Mouse (Mus musculus) bone marrow macrophage, adult 2 months (primary cell): ENCODE measurements around the gene Siah2. TPM values are rescaled to one million over a fixed set of nuclear protein-coding genes. Genes with fewer than 3 reads are reported as not detected.

Source experiments
- H3K27ac ChIP-seq: 2 replicates; pipeline ENCODE4 v1.5.1; 2012; ENCODE audit warnings: low read depth, low read length; ENCODE audit not compliant: insufficient read depth
- H3K4me1 ChIP-seq: 2 replicates; pipeline ENCODE4 v1.6.1; 2012; ENCODE audit warnings: low read length; ENCODE audit not compliant: control insufficient read depth, insufficient read depth
- H3K4me3 ChIP-seq: 2 replicates; pipeline ENCODE4 v1.5.1; 2012; ENCODE audit warnings: mild to moderate bottlenecking, low read length, moderate library complexity; ENCODE audit not compliant: insufficient read depth
- CTCF ChIP-seq: IDR thresholded peaks from 2 replicates; pipeline ENCODE4 v1.5.1; 2012; ENCODE audit warnings: low read depth, mild to moderate bottlenecking, low read length, moderate library complexity
- POLR2A ChIP-seq: IDR thresholded peaks from 2 replicates; pipeline ENCODE4 v1.6.1; 2012; ENCODE audit warnings: mild to moderate bottlenecking, low read depth, low read length, borderline replicate concordance
- polyA plus RNA-seq: library from polyadenylated mRNA; stranded (reverse); fragments of >200 nt; gene quantifications from 2 replicates; pipeline ENCODE4 v1.2.4, GENCODE M21; 2012; ENCODE audit not compliant: missing spikeins, insufficient read depth, insufficient read length

Siah2 gene
- polyA plus RNA-seq, 1 experiment = 13.8 TPM

GRCm38 (mm10) chr3:58686206-58686921 lies 5.8 kb downstream of the Siah2 start:
- TF ChIP-seq POLR2A (no peak), CTCF (no peak)
- Histone ChIP-seq H3K4me3 (no peak overlapping the region), H3K4me1 (peaks cover 24% of the 10 kb centered on the region), H3K27ac (no peak overlapping the region)

GRCm38 (mm10) chr3:58685396-58685795 lies 6.8 kb downstream of the Siah2 start:
- Histone ChIP-seq H3K4me1 (peaks cover 24% of the 10 kb centered on the region), H3K27ac (no peak overlapping the region), H3K4me3 (no peak overlapping the region)
- no peak for TF ChIP-seq CTCF
- no peak for TF ChIP-seq POLR2A

- H3K4me3 ChIP-seq = no peak overlapping the region
- H3K27ac ChIP-seq = no peak overlapping the region
- TF ChIP-seq POLR2A (no peak), CTCF (no peak)
- H3K4me1 ChIP-seq = peaks cover 11% of the 10 kb centered on the region
Observed at GRCm38 (mm10) chr3:58683346-58683745, 8.9 kb downstream of the Siah2 start.

DNA sequence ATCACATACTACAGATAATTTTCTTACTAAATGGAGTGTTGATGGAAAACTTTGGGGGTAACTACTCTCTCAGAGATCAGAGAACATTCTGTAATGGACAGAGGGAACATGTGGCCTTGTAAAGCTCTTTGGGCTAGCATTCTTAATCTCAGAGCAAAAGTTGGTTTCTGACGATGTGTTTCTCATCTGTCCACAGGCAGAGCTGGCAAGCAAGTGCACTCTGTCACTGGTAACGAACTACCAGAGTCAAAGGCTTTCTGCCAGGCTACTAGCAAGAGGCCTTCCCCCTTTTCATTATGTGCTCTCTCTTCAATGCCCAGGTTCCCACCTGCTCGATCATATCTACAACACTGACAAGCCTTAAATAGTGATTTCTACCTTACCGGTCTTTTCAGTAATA lies 9.9 kb downstream of the Siah2 start:
- H3K4me3 ChIP-seq = no peak overlapping the region
- TF ChIP-seq POLR2A (no peak), CTCF (no peak)
- H3K27ac ChIP-seq = no peak overlapping the region
- peaks cover 11% of the 10 kb centered on the region for H3K4me1 ChIP-seq

GRCm38 (mm10) chr3:58681831-58682230 lies 10.4 kb downstream of the Siah2 start:
- no peak overlapping the region for H3K4me3 ChIP-seq
- TF ChIP-seq CTCF = no peak
- TF ChIP-seq POLR2A = no peak
- peaks cover 11% of the 10 kb centered on the region for H3K4me1 ChIP-seq
- no peak overlapping the region for H3K27ac ChIP-seq

DNA sequence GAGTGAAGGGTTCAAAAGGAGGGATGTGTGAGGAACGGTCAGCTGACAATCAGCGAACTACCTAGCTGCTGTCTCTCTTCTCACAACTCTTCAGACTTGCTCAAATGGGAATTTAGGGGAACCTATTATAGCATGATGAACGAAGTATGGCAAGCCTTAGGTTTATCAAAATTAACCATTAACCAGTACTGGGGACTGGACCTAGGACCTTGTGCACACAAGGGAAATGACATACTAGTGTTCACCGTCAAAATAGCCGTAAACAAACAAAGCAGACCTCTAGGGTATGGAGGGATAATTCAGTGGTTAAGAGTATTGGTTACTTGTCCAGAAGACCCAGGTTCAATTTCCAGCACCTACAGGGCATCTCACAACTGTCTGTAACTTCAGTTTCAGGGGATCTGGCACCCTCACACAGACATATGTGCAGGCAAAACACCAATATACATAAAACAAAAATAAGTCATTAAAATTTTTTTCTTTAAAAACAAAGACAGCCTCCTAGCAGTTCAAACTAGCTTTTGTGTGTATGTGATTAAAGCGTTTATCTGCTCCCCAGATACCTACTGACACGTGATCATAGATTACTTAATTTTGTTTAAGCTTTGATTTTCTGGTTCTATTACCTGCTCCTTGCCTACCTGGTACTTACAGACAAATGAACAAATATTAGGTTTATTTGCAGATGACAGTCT lies 11.1 kb downstream of the Siah2 start:
- no peak for TF ChIP-seq CTCF
- TF ChIP-seq POLR2A = no peak
- Histone ChIP-seq H3K27ac (no peak overlapping the region), H3K4me3 (no peak overlapping the region), H3K4me1 (peaks cover 8% of the 10 kb centered on the region)

DNA sequence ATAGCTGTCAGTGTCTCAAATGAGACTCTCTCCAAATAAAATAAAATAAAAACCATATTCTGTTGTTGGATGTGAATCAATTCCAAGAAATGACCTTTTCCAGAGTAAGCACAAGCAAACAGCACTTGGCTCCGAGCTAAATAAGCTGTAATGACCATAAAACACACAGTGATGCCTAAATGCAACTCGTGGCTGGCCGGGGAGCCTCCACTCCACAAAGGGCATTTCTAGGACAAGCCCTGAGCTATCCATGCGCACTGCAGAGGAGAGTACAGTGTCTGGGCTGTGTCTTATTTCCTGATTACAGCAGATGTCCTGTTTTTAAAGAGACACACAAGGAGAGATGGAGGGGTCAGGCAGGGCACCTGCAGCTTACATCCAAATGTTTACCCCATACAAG lies 12.2 kb downstream of the Siah2 start:
- peaks cover 8% of the 10 kb centered on the region for H3K4me1 ChIP-seq
- no peak overlapping the region for H3K27ac ChIP-seq

DNA sequence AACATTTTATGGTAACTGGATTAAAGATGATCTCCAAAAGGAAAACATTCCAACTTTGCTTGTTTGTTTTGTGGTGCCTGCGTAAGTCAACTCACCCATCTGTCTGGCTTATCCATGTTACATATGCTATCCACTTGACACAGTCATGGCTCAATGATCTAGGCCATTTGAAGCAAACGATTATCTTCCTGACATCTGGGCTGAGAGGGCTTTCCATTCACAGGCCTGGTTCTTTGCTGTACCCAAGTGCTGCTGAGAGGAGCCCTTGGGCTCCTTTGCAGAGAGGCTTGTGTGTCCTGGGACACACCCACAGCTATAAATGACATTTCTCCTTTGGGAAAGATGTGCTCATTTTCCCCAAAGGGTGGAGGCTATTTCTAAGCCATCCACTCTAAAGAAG lies 13.3 kb downstream of the Siah2 start:
- Histone ChIP-seq H3K4me3 (no peak overlapping the region), H3K4me1 (peaks cover 5% of the 10 kb centered on the region), H3K27ac (no peak overlapping the region)
- TF ChIP-seq POLR2A = no peak

More for the DNA sequence above, 12.2 kb downstream of the Siah2 start:
- TF ChIP-seq POLR2A (no peak), CTCF (no peak)
- H3K4me3 ChIP-seq = no peak overlapping the region

GRCm38 (mm10) chr3:58678384-58678783 lies 13.8 kb downstream of the Siah2 start:
- no peak overlapping the region for H3K27ac ChIP-seq
- H3K4me3 ChIP-seq = no peak overlapping the region
- peaks cover 7% of the 10 kb centered on the region for H3K4me1 ChIP-seq
- TF ChIP-seq POLR2A (no peak), CTCF (no peak)

DNA sequence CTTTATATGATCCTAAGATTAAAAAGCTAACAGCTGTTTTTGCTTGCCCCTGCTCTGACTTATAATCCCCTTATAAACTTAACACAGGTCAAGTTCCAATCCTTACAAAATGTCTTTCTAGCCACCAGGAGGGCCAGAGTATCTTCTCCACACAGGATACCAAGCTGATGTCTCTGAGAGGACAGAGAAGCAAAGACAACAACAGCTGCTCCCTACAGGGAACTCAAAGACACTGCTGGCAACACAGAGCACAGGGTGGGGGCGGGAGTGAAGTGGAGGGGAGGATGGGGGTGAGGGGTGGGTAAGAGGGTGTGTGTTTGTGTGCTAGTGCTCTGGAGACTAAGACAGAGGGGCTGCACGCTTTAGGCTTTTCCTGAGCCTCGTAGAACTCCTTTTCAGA lies 14.6 kb downstream of the Siah2 start:
- TF ChIP-seq POLR2A (no peak), CTCF (no peak)
- H3K27ac ChIP-seq = no peak overlapping the region
- no peak overlapping the region for H3K4me3 ChIP-seq
- peaks cover 13% of the 10 kb centered on the region for H3K4me1 ChIP-seq
